Mouse (Mus musculus): ENCODE data around the gene Mkrn2os.
A peak's percentile ranks its signal among the peaks of the same experiment; 100 is the strongest.
"Not testable (repeated sequence)": the region's sequence is repeated elsewhere in the genome, so short reads cannot be mapped to it uniquely, and the experiment has no call there.

Mkrn2os gene

DNA sequence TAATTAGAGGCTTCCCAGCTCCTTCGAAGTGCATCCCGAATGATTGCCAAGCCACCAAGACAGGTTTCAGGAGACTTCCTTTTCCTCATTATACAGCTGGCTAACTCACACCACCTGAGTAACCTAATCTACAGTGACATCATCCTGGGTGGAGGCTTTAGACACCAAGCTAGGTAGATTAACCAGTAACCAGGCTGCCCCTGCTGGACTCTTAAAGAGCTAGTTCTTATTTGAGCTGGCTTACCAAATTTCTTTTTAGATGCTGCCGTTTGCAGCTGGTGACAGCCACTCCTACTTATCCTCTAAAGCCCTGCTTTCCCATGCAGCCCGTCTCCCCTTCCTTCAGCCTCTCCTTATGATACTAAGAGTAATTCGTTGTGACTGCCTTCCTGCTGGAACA lies at the start of gene Mkrn2os:
Gene Mkrn2os (minus strand): TSS at position 119 of the 400 bp plus-strand sequence.
- DNase-seq (ENCODE audit: low spot score in 2 of 2) = no peak

DNA sequence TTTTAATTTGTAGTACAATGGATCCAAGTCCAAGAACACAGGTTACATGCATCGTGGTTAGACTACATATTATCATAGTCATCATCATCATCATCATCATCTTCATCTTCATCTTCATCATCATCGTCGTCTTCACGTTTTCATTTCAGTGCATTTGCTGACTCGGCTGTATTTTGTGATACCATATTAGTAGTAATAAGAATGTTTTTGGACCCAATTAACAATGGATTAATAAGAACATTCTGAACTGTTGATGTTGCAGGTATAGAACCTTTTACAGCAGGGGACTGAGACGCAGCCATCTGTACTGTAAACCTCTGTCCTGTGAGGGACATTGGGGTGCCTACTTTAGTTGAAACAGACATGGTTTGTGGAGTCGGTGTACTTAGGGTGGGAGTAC lies 45.8 kb upstream of the Mkrn2os start:
- not testable (repeated sequence) for DNase-seq (ENCODE audit: low spot score in 2 of 2)

DNA sequence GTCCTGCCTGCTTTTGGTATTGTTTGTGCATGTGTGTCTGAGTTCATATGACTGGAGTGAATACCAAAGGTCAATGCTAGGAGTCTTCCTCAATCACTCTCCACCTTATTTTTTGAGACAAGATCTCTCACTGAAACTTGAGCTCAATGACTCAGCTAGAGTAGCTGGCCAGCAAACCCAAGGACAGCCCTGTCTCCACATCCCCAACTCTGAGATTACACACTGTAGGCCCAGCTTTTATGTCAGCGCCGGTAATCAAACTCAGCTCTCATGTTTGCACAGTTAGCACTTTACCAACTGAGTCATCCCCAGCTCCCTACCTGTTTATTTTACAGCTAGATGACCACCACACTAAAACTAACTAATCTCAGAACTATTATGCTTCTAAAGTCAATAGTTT lies 41.6 kb upstream of the Mkrn2os start:
- no peak for DNase-seq (ENCODE audit: low spot score in 2 of 2)

DNA sequence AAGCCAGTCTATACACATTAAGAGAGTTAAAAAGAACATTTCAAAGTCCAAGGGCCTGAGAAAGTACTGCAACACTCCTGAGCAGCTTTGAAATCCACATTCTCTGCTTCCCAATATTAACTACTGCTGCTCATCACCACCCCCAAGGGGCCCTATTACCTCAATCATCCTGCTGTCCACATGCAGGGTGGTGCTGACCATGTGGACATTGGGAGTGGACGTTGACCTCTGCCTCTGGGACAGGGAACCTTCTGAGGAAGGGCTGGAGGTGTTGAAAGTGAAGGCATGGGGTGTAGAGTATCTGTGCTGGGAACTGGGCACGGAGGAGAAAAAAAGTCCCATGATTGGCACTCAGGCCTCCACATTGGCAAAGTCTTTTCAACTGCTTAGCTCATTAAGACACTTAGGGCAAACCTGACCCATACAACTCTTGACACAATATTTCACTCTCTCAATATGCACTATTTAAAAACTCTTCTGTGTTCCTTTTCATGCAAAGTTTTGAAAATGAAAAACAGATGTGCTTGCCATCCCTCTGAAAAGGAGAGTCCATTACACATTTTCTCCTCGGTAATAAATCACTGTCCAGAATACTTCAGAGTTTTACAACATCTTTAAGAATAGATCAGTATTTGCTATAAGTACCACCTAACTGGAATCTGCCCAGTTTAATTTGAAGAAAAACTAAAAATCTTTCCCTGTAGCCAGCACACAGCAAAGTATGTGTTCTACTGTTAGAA lies 38.9 kb upstream of the Mkrn2os start:
- no peak for DNase-seq (ENCODE audit: low spot score in 2 of 2)

DNA sequence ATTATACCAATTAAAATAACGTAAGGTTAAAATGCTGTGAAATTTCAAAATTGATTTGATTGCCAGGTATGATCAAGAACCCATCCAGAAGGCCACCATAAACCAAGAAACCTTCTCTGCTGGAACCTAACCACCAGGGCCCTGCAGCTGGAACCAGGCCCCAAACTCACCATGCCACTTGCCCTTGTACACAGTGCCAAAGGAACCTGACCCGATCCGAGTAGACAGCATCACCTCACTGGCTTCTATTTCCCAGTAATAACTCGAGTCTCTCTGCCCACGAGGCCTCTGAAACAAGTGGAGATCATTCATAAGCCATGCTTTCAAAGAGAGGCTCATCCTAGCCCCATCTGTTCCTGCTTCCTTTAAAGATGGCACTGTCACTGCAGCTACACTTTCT lies 33.7 kb upstream of the Mkrn2os start:
- no peak for DNase-seq (ENCODE audit: low spot score in 2 of 2)

DNA sequence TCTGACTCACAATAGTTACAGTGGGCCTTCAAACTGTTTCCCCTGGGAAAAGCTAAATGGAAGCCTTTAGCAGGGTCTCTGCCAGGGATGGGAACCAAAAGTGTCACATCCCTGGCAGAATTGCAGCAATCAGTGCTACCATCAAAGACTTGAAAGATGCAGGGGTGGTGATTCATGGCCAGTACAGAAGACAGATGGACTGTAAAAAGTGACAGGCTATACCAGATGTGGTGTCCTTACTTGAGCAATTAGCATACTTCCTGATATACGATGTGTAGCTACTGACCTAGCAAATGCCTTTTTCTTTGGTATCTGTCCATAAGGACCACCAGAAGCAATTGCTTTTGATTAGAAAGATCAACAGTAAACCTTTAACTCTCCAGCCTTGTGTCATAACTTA lies 28.6 kb upstream of the Mkrn2os start:
- DNase-seq (ENCODE audit: low spot score in 2 of 2) = no peak

DNA sequence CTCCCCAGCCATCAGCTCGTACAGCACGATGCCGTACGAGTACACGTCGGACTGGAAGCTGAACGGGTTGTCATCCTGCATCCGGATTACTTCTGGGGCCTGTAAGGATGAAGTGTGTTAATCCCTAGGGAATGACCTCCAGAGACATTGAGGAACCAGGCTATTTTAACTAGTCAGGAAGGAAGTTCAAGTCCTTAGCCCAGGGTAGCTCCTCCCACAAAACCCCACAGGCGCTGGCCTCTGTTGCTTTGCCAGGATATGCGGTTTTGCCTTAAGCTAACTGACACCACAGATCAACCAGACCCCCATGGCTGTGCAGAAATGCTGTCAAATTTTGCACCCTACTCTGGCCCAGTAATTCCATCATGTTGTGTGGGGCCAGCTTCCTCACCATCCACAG lies 27.4 kb upstream of the Mkrn2os start:
- DNase-seq (ENCODE audit: low spot score in 2 of 2) = no peak

DNA sequence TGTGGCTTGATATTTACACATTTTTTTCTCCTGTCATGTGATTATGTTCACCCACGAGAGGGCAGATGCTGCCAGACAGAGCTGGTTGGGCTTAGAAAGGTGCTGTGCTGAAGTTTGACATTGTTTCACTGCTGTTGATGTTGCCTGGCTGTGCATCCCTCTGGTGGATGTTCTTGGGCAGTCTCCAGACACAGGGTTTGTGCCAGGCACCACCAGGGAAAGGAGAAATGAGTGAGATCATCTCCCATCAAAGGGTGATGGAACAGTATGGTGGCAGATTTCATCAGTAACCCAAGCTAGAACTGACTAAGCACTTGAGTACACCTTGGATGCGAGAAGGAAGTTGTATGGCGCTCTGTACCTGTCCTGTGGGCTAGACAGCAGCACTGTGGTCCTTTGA lies 23.6 kb upstream of the Mkrn2os start:
- DNase-seq (ENCODE audit: low spot score in 2 of 2) = no peak

DNA sequence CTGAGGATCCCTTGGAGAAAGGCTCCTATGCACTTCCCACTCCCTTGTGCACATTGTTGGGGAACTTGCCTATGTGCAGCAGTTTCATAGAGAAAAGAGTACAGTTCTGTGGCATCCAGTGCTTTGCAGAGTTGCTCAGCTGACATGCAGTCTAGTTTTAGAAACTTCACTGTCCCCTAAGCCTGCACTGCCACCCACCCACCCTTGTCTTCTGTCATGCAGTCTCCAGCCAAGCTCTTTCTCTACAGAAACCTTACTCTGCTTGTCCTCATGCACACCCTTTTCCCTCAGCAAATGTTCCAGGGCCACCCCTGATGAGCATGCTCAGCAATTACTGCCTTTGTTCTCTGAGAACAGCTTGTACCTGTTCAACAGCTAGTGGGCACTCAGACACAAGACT lies 21.4 kb upstream of the Mkrn2os start:
- no peak for DNase-seq (ENCODE audit: low spot score in 2 of 2)

DNA sequence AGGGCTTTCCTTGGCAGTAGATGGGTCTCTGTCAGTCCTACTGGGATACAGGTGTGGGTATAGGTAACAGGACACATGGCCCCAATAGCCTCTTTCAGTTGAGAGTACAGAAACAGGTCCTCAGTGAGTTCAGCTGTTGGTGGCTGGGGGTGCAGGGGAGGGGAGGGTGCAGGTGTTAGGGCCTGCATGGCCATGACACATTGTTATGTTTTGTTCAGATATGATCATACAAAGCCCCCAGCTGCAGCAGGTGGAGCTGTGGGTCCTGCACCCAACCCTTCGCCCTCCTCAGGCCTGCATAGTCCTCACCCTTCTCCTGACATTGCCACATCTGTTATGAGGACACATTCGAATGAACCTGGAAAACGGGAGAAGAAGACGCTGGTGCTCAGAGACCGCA lies 17.9 kb upstream of the Mkrn2os start:
- no peak for DNase-seq (ENCODE audit: low spot score in 2 of 2)

DNA sequence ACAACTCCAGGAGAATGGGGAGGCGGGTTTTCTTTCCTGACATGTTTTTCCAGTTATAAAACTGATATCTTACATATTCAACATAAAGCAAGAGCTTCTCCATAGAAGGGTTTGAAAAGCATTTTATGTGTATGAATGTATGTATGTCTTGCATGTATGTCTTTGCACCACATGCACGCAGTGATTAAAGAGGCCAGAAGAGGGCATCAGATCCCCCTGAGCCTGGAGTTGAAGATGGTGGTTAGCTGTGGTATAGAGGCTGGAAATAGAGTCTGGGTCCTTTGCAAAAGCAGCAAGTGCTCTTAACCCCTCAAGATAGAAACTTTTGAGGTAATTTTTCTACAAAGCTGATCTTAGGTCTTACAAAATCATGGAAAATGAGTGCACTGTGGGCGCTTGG lies 16.7 kb upstream of the Mkrn2os start:
- DNase-seq (ENCODE audit: low spot score in 2 of 2) = peak in 1 of 2 experiments; percentile 21

DNA sequence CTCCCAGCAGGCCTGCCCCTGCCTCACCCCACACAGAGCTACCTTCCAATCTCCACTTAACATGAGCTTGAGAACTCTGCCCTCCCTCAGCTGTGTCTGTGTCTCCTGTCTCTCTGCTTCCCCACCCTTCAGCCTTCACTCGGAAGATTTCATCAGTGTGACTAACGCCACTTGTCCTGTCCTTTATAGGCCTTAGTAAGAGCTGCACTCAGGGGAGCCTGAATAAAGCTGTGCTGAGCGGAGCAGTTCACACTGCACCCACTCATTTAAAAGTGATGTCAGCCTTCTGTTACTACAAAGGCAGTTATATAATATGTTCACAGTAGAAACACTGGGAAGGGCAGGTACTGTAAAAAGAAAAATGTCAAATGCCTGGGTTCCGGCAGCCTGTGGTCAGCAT lies 15.1 kb upstream of the Mkrn2os start:
- no peak for DNase-seq (ENCODE audit: low spot score in 2 of 2)

DNA sequence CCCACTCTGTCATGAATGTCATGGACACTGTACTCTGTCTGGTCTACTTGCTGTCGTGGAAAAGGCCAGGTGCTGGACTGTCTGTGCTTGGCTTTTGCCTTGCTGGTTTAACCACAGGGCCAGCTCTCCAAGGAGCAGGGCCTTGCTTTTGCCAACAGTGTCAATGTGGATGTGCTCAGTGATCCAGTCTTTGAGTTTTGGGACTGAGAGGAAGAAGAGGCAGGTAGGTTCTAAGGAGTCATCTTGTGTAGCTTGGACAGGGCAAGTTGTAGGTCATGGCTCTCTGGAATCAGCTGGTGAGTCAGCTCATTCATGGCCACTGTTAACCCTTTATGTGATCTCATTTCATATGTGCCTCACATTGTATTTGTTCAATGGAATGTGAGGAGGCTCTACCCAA lies 14.1 kb upstream of the Mkrn2os start:
- DNase-seq (ENCODE audit: low spot score in 2 of 2) = no peak

DNA sequence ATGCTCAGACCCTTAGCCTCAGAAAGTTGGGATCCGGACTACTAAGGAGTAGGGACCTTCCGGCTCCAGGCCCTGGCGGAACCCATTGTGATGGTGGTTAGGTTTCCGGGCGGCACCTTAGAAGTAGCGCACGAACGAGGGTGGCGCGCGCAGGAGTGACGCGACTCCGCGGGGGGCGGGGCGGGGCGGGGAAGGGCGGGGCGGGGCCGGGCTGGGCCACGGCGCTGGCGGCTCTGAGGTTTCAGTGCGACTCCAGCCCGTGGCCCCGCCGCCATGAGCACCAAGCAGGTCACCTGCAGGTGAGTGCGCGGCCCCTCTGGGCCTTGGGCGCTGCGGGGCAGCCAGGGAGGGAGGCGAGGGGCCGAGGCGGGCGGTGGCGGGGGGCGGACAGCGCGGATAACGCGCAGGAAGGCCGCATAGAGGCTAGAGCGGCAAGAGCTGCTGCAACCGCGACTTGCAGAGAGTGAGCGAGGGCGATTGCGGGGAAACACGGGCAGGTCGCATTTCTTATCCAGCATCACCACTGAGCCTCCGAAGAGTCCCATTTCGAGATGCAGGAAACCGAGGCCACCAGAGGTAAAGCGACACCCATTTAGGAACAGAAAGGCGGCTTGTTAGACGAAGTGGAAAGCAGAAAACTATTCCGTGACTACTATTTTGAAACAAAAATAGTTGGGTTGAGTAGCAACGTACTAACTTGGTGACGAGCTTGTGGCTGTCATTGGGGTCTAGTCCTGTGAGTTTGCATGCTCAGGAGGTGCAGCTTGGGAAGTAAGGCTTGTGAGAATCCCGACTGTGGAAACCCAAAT lies 9.5 kb upstream of the Mkrn2os start, which contains the start of gene Mkrn2:
Gene Mkrn2 (plus strand): TSS at position 188 of the 809 bp plus-strand sequence.
- DNase-seq (ENCODE audit: low spot score in 2 of 2) = peak; percentile 75 to 84

DNA sequence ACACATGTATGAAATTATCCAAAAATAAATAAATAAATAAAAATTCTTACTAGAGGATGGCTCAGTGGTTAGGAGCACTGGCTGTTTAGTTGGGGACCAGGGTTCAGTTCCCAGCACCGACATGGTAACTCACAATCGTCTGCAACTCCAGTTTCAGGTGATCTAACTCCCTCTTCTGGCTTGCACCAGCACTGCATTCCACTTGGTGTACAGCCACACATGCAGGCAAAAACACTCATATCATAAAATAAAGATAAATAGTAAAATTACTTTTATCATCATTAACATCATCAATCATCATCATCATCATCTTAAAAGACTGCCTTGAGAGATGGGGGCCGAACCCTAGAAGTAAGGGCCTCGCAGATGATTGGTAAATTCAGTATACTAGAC lies 8.9 kb upstream of the Mkrn2os start:
- DNase-seq (ENCODE audit: low spot score in 2 of 2) = no peak

DNA sequence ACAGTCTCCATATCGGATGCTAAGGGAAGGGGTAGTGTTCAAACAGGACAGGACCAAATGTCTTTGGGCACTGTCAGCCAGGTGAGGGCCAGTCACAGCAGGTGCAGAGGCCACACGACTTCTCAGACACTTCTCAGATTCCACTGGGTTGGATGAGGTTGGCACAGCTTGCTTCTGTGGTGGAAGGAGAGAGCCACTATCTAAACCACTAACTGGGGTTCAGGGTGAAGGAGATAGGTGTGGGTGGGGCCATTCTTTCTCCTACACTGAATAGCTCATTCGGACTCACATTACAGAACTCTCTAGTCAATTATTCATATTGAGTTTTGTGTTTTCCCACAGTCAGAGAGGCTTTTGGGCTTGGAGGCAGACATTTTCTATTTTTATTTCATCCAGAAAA lies 3.3 kb upstream of the Mkrn2os start:
- DNase-seq (ENCODE audit: low spot score in 2 of 2) = no peak

DNA sequence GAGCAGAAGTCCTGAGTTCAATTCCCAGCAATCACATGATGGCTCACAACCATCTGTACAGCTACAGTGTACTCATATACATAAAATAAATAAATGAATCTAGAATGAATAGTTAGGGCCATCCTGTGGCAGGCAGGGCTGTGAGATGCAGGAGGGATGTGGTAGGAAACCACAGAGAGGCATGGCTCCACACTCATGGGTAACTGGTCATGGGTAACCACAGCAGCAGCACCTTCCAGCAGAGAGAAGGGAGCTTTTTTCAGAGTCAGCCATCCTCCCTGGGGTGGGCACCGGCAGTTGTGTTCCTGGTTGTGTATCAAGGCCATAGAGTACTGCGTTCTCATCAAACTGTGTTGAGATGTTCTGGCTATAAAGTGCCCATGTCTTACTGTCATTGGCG lies 2.1 kb upstream of the Mkrn2os start:
- peak; percentile 66 to 79 for DNase-seq (ENCODE audit: low spot score in 2 of 2)

DNA sequence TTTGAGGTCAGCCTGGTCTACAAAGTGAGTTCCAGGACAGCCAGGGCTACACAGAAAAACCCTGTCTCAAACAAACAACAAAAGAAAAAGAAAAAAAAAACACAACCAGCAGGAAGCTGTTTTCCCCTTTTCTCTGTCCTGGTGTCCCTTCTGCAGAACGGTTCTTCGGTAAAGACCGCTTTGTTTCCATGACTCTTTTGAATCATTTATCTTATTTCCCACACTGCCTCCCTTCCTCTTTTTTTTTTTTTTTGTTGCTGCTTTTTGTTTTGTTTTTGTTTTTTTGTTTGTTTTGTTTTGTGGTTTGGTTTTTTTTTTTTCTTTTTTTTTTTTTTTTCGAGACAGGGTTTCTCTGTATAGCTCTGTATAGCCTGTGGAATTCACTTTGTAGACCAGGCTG lies 876 bp upstream of the Mkrn2os start:
- DNase-seq (ENCODE audit: low spot score in 2 of 2) = no peak

DNA sequence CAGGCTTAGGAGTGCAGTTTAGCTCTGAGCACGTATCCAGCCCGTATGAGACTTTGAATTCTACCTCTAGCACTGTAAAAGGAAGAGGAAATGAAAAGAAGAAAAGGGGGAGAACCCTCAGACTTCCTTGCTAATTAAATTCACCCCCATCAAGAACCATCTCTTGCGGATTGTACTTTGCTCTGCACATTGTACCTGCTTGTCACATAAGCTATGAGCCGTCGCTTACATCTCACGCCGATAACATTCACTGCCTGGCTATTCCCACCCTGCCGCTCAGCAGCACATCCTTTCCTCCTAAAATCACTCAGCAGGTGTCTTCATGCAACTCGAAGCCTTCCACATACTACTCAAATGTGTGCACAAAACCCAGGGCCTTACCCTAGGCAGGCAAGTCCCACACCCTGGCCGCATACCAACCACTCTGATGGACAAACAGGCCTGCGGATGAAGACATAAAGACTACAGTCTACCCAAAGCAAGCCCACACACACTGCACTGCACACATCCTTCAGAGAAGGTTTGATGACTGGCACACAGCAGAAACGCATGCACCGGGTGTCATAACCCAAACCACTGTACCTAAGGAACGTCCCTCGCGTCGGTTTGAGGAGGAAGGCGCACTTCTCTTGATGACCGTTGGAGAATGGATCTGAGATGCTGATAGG lies 550 bp downstream of the Mkrn2os start:
- DNase-seq (ENCODE audit: low spot score in 2 of 2) = no peak

DNA sequence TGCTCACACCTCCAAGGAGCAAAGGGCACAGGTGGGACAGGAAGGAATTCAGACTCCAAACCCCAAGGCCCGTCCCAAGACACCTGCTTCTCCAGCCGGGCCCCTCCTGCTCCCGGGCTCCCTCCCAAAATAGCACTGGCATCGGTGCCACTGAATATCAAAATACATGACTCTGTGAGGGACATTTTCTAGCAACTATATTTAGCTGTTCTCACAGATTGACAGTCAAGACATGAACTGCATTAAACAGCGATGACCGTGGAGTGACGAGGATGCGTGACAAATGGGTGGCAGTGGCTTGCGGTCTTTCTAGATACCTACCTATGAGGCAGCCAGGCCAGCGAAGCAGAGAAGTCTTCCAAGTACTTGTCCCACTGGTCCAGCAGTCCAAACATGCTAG lies 6.1 kb downstream of the Mkrn2os start:
- DNase-seq (ENCODE audit: low spot score in 2 of 2) = no peak

DNA sequence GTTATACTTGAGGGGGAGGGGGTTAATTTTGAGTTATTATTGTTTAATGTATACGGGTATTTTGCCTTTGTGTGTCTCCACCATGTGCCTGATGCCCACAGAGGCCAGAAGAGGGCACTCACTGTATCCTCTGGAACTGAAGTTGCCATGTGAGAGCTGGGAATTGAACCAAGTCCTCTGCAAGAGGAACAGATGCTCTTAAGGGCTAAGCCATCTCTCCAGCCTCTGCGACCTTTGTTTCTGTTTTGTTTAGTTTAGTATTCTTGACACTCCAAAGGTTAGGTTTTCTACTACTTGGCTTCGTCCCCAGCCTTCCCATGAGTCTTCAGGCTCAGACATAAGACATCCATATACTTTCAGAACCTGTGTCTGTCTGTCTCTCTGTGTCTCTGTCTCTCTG lies 8.2 kb downstream of the Mkrn2os start:
- DNase-seq (ENCODE audit: low spot score in 2 of 2) = no peak

DNA sequence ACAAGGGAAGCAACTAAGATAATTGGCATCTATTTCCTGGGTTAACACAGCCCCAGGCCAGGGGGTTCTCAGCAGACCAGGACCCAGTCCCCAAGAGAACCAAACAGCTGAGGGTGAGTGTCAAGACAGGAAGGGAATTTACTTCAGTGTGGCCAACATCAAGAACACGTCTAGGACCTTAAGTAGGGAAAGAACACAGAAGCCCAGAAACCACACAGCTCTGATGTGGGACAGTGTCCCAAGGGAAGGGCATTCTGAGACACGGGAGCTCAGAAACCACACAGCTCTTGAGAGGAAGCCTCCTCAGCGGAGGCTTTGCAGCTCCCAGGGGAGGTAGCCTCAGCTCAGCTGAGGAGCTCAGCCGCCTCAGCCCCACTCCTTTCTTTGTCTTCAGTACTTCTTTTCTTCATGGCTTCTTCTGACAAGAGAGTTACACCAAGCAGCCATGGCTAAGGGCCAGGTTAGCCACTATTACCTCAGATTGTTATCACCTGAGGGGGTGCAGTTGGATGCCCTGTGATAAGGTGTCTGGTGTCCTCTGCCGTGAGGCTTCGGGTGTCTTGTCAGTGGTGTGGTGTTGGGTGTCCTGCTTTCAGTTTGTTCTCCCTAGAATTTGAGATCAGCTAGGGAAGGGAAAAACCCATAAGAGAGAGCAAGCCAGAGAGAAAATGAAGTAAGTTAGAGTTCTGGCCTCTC lies 8.8 kb downstream of the Mkrn2os start:
- no peak for DNase-seq (ENCODE audit: low spot score in 2 of 2)
